Mouse (Mus musculus) spleen, embryonic (tissue): ENCODE measurements around the gene Dock6.
"Not testable (repeated sequence)": the region's sequence is repeated elsewhere in the genome, so short reads cannot be mapped to it uniquely, and the experiment has no call there.

Source experiments
- CTCF ChIA-PET: fragments of 350-600 bp; sonication (Branson Sonifier 250); formaldehyde crosslinking; loops from one replicate; lab custom pipeline; 2022; lab: Charles Lee

The Dock6 gene

GRCm38 (mm10) chr9:21852128-21853091, at the start of gene Dock6:
Gene Dock6, minus strand, starts transcription at chr9:21852635.
- CTCF ChIA-PET = no interaction called here

DNA sequence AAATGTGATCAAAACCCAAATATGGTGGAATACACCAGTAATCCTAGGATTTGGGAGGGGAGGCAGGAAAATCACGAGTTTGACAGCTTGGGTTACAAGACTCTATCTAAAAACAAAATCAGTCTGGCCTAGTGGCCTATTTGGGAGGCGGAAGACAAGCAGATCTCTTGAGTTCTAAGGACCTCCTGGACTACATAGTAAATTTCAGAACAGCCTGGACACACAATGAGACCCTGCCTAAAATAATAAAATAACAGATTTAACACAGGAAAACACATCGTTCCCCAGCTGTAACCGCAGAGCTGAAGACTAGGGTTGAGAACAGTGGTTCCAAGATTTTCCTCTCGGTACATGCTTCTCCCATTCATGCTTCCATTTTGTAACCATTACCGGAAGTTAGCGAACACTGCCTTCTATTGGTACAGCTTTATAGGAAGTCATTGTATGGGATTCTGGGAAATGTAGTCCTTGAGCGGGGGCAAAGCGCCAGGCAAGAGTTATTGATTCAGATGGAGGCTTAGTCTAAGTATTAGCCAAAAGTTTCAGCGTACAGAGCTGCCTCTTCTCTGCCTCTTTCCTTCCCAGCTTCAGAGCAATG, 48.9 kb upstream of the Dock6 start:
- CTCF ChIA-PET = interaction anchor here (0.5 kb wide), 1 partner anchor 255 kb away, joined by 3 read pairs; the partner anchor contains the start of gene Pigyl

DNA sequence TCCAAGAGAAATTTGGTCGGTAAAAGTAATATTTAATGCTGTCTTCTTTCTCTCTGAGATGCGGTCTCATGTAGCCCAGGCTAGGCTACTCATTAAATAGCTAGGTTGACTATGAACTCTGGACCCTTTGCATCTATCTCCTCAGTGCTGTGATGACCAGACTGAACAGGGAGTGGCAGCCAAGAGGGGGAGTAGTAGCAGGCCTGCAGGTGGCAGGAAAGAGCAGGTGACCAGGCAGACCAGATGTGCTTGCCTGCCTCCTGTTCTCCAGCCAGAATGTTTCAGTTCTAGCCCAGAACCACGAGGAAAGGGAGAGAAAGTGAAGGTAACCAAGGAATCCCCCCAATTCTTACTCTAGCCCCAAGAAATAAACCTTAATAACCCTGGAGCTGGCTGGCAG, 36.8 kb upstream of the Dock6 start:
- CTCF ChIA-PET = no interaction called here

GRCm38 (mm10) chr9:21876601-21877000, 24.2 kb upstream of the Dock6 start:
- CTCF ChIA-PET = no interaction called here

DNA sequence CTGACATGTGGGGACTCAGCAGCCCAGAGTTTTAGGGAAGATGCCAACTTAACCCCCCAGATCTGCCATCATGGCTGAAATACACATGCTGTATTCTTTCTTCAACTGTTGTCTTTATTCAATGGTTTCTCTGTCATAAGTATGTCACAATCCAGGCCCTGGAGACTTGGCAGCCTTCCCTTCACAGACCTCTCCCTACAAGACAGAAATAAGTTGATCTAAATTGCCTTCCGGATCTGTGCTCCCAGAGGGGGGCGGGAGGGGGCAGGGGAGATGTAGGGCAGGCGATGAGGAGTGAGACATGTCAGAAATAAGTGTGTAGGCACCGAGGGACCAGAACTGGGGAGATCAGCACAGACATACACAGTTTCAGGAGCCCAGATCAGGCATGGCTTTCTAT, 19.8 kb upstream of the Dock6 start:
- CTCF ChIA-PET = no interaction called here

GRCm38 (mm10) chr9:21870879-21871524, 18.6 kb upstream of the Dock6 start:
- CTCF ChIA-PET = no interaction called here

DNA sequence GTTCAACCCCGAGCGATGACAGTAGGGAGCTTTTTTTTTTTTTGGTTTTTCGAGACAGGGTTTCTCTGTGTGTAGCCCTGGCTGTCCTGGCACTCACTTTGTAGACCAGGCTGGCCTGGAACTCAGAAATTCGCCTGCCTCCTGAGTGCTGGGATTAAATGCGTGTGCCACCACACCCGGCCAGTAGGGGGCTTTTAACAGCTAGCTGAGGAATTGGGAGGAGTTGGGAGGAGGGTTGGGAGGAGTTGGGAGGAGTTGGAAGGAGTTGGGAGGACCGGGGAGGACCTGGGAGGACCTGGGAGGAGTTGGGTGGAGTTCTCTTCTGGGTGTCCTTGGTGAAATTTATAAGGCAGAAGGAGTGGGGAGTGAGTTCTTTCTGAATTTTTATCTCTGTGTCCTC, 16.9 kb upstream of the Dock6 start:
- CTCF ChIA-PET = not testable (repeated sequence)

DNA sequence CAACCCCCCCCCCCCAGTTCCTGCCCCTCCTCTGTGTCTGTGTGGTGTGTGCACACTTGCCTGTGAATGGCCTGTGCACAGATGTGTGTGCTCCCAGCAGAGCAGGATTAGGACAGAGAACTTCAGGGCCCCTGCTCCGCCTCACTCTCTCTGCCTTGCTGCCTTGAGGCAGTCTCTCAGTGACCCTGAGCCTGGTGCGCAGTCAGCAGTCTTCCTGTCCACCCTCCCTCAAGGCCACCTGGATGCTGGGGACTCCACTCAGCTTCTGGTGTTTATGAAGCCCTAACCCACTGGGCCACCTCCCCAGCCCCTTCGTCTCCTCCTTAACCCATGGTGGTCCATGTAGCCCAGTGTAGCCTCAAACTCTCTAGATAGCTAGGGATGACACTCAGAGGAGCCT, 15.3 kb upstream of the Dock6 start:
- CTCF ChIA-PET = no interaction called here

DNA sequence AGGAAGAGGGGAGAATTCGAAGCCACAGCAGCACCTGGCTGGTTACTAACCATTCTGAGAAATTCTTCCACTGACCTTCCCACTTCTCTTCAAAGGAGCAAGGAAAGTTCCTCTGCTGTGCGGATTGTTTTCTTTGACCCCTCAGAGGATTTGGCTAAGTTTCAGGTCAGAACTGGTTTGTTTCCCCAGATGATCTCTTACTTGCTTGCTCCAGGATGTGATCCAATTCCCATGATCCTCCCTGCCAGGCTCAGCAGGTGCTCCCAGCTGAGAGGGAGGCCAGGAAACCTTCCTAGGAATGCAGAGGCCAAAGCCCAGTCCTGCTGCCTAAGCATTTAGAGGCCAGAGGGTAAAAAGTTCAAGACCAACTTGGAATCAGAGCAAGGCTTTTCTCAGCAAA, 14.2 kb upstream of the Dock6 start:
- CTCF ChIA-PET = no interaction called here

GRCm38 (mm10) chr9:21865673-21866398, 13.4 kb upstream of the Dock6 start:
- CTCF ChIA-PET = no interaction called here

- CTCF ChIA-PET = no interaction called here
Measured at GRCm38 (mm10) chr9:21862181-21862580, 9.7 kb upstream of the Dock6 start.

GRCm38 (mm10) chr9:21860349-21860748, 7.9 kb upstream of the Dock6 start:
- CTCF ChIA-PET = interaction anchor here (0.7 kb wide), 1 partner anchor 862 kb away, joined by 7 read pairs; no protein-coding TSS in a partner anchor

GRCm38 (mm10) chr9:21859606-21860005, 7.2 kb upstream of the Dock6 start:
- CTCF ChIA-PET = interaction anchor here (0.5 kb wide), 1 partner anchor 131 kb away, joined by 3 read pairs; no protein-coding TSS in a partner anchor

- CTCF ChIA-PET = no interaction called here
Measured at GRCm38 (mm10) chr9:21858084-21858483, 5.6 kb upstream of the Dock6 start.

DNA sequence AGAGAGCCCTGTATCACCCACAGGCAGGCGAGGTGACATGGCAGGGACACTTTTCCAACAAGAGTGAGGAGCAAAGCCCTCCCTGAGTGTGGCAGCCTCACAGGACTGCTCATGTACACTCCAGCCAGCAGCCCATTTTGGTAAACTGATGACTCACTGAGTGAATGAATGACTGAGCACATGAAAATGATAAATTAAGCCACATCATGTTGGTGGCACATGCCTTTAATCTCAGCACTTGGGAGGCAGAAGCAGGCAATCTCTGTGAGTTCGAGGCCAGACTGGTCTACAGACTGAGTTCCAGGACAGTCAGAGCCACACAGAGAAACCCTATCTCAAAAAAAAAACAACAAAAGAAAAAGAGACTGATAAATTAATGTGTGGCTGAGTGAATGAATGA, 5.1 kb upstream of the Dock6 start:
- CTCF ChIA-PET = no interaction called here

DNA sequence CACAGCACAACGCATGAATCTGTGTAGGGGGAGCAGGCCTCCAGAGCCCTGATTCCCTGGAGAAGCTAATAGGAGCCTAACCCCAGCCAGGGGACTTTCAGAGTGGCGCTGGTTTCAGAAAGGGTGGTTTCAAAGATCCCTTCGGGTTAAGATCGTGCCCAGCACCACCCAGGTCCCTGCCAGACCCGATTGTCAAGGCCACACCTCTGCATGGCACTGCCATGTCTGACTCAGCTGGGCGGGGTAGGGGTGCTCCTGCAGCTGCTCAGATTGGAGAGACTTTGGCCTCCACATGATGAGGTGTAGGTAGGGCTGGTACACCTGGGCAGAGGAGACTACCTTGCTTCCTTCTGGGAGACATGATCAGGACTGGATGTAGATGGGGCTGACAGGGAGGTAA, 2.5 kb upstream of the Dock6 start:
- CTCF ChIA-PET = no interaction called here

- CTCF ChIA-PET = no interaction called here
Measured at GRCm38 (mm10) chr9:21853961-21854360, 1.5 kb upstream of the Dock6 start.

DNA sequence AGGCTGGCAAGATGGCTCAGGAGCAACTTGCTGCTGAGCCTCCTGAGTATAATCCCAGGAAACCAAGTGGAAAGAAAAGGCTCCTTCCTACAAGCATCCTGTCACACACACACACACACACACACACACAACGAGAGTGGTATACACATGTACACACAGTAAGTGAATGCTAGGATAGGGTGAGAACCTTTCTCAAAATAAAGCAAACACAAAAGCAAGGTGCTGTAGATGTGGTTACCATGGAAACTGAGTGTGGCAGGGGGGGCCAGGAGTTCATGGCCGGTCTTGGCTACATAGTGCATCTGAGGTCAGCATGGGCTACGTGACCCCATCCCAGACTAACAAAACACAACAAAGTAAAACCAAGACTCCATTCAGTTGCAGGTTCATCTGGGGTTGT, 1.4 kb downstream of the Dock6 start:
- CTCF ChIA-PET = no interaction called here

DNA sequence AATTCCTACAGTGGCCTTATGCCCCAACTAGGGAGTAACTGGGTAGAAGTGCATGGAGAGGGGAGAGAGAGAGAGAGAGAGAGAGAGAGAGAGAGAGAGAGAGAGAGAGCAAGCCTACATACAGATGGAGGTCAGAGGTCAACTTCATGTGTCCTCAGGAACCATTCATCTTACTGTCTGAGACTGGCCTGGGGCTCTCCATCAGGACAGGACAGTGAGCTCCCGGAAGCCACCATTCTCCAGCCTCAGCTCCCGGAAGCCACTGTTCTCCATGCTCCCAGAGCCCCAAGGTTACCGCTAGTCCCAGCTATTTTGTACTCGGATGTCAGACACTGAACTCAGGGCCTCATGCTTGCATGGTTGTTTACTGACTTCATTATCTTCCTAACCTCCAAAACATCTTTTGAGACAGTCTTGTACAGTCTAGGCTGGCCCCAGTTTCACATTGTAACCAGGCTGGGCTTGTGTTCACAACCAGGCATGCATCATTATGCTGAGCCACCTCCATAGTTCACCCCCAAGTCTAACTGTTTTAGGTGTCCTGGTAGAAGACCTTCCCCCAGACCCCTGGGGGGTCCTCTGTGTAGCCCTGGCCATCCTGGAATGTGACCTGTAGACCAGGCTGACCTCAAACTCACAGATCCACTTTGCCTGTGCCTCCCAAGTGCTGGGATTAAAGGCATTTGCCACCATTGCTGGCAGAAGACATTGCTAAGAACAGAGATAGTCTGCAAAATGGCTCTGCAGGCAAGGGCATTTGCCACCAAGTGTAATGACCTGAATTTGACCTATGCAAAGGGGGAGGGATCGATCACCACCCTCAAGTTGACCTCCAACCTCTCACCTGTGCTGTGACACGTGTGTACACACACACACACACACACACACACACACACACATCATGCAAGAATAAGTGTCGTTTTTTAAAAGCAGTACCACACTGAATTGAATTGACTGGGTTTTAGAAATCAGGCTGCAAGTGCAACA, 2.5 kb downstream of the Dock6 start:
- CTCF ChIA-PET = interaction anchor here (0.5 kb wide), 1 partner anchor 38 kb away, joined by 3 read pairs; no protein-coding TSS in a partner anchor

DNA sequence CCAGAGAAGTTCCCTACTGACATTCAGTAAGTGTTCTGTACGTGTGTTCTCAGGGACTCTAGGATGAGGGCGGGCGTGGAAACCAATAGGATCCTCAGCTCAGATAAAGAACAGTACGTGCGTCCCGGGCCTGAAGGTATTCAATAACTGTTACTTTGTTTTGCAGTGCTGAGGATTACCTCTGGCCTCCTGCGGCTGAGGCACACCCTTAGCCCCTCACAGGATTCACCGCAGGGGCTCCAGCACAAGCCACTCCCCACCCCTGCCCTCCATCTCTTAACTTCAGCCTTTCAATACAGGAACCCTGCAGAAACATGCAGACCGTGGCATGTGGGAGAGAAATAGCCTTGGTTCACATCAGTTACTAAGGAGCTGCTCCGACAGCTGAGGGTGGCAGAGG, 4.5 kb downstream of the Dock6 start:
- CTCF ChIA-PET = no interaction called here
